Mouse (Mus musculus) gastrocnemius, adult 18-20 months (tissue): Measurements from ENCODE around the gene Ankrd33b. TPM values are rescaled to one million over a fixed set of nuclear protein-coding genes. Genes with fewer than 3 reads are reported as not detected.

Experiments used
- DNase-seq: peaks from one replicate; pipeline ENCODE4 v3.0.0; 2021; ENCODE audit warnings: low spot score
- total RNA-seq, 2 experiments: library from RNA; stranded (reverse); gene quantifications; 2 replicates each; pipeline ENCODE4 v1.2.3; 2021

Gene Ankrd33b
- total RNA-seq, 2 experiments from 2014 or later: 16.8 to 19.0 TPM

- no peak for DNase-seq
Measured at GRCm38 (mm10) chr15:31368556-31368955, 1.0 kb upstream of the Ankrd33b start.

GRCm38 (mm10) chr15:31366596-31367480, 688 bp downstream of the Ankrd33b start:
- DNase-seq: no peak

GRCm38 (mm10) chr15:31365720-31366591, 1.6 kb downstream of the Ankrd33b start:
- no peak for DNase-seq

GRCm38 (mm10) chr15:31365041-31365719, 2.3 kb downstream of the Ankrd33b start:
- no peak for DNase-seq

GRCm38 (mm10) chr15:31364396-31364795, 3.1 kb downstream of the Ankrd33b start:
- no peak for DNase-seq

- DNase-seq: no peak
Measured at GRCm38 (mm10) chr15:31363981-31364361, 3.6 kb downstream of the Ankrd33b start.

- no peak for DNase-seq
Measured at GRCm38 (mm10) chr15:31363241-31363980, 4.1 kb downstream of the Ankrd33b start.

GRCm38 (mm10) chr15:31361259-31361853, 6.2 kb downstream of the Ankrd33b start:
- DNase-seq: no peak

GRCm38 (mm10) chr15:31360593-31360992, 6.9 kb downstream of the Ankrd33b start:
- no peak for DNase-seq

GRCm38 (mm10) chr15:31359805-31360204, 7.7 kb downstream of the Ankrd33b start:
- no peak for DNase-seq

- no peak for DNase-seq
Measured at GRCm38 (mm10) chr15:31352494-31353279, 14.8 kb downstream of the Ankrd33b start.

- DNase-seq: no peak
Measured at GRCm38 (mm10) chr15:31349810-31350341, 17.6 kb downstream of the Ankrd33b start.

- no peak for DNase-seq
Measured at GRCm38 (mm10) chr15:31349046-31349445, 18.5 kb downstream of the Ankrd33b start.

GRCm38 (mm10) chr15:31348241-31348640, 19.3 kb downstream of the Ankrd33b start:
- DNase-seq: no peak

GRCm38 (mm10) chr15:31346508-31346907, 21.0 kb downstream of the Ankrd33b start:
- DNase-seq: no peak

- no peak for DNase-seq
Measured at GRCm38 (mm10) chr15:31345366-31345765, 22.2 kb downstream of the Ankrd33b start.

GRCm38 (mm10) chr15:31344811-31345211, 22.7 kb downstream of the Ankrd33b start:
- DNase-seq: no peak

GRCm38 (mm10) chr15:31343602-31344001, 23.9 kb downstream of the Ankrd33b start:
- DNase-seq: no peak

- peak; percentile 79 for DNase-seq
Measured at GRCm38 (mm10) chr15:31342496-31342901, 25.0 kb downstream of the Ankrd33b start.
